ENCODE assay signal across 8 mouse cellular contexts in genomic region chr12:29068180-29068579, GRCm38 (mm10).
DNase-seq lines count a peak whose midpoint lies in the region; ATAC-seq and TF ChIP-seq lines count a peak whose summit lies in the region.

No protein-coding gene starts in this region.

- TF ChIP-seq EP300 in liver, embryonic 14.5 days (IDR thresholded peaks at IDR 0.05; ENCODE audit: low read depth) = no peak

- no peaks in the 10 kb centered on the region for H3K9me3 ChIP-seq in liver, embryonic 14.5 days (ENCODE audit: control insufficient read depth, low read length)
- no peaks in the 10 kb centered on the region for H3K9me3 ChIP-seq in liver, embryonic 11.5 days (ENCODE audit: control insufficient read depth, low read length)
- no peaks in the 10 kb centered on the region for H3K9me3 ChIP-seq in forebrain, postnatal 0 days (ENCODE audit: low read length)
- no peaks in the 10 kb centered on the region for H3K9me3 ChIP-seq in midbrain, postnatal 0 days (ENCODE audit: low read length)

- no peak overlapping the region for H3K27ac ChIP-seq in liver, embryonic 14.5 days
- no peak overlapping the region for H3K27ac ChIP-seq in liver, embryonic 11.5 days (ENCODE audit: low read depth, low read length)
- H3K27ac ChIP-seq in forebrain, postnatal 0 days (ENCODE audit: low read depth, low read length) = no peak overlapping the region
- no peak overlapping the region for H3K27ac ChIP-seq in midbrain, postnatal 0 days (ENCODE audit: low read depth, low read length)

- H3K4me3 ChIP-seq in liver, embryonic 14.5 days (ENCODE audit: insufficient read depth in 1 of 2, low read depth in 2 of 2, low read length in 2 of 2) = no peak overlapping the region
- H3K4me3 ChIP-seq in liver, embryonic 11.5 days (ENCODE audit: low read depth, low read length) = no peak overlapping the region
- no peak overlapping the region for H3K4me3 ChIP-seq in forebrain, postnatal 0 days (ENCODE audit: low read depth, low read length)
- no peak overlapping the region for H3K4me3 ChIP-seq in midbrain, postnatal 0 days (ENCODE audit: low read depth, low read length)

- H3K27me3 ChIP-seq in liver, embryonic 14.5 days (ENCODE audit: control insufficient read depth, insufficient read depth, low read length) = no peaks in the 10 kb centered on the region
- H3K27me3 ChIP-seq in liver, embryonic 11.5 days (replicated peaks; ENCODE audit: control insufficient read depth, insufficient read depth, low read length) = no peaks in the 10 kb centered on the region
- H3K27me3 ChIP-seq in forebrain, postnatal 0 days (ENCODE audit: insufficient read depth, low read length) = no peaks in the 10 kb centered on the region
- no peaks in the 10 kb centered on the region for H3K27me3 ChIP-seq in midbrain, postnatal 0 days (ENCODE audit: insufficient read depth, low read length)

- WGBS in liver, embryonic 14.5 days (ENCODE audit: insufficient replicate concordance) = 32% methylated on average over 5 of the region's 5 CpGs
- WGBS in liver, embryonic 11.5 days = 31% methylated on average over 5 of the region's 5 CpGs
- 30% methylated on average over 5 of the region's 5 CpGs for WGBS in forebrain, postnatal 0 days
- 35% methylated on average over 5 of the region's 5 CpGs for WGBS in midbrain, postnatal 0 days

- no peak overlapping the region for H3K4me2 ChIP-seq in liver, embryonic 14.5 days (ENCODE audit: low read depth)
- H3K4me2 ChIP-seq in liver, embryonic 11.5 days = no peak overlapping the region
- H3K4me2 ChIP-seq in forebrain, postnatal 0 days (ENCODE audit: low read depth) = no peak overlapping the region
- no peak overlapping the region for H3K4me2 ChIP-seq in midbrain, postnatal 0 days (ENCODE audit: low read depth, low read length, poor library complexity, severe bottlenecking)

- no peaks in the 10 kb centered on the region for H3K36me3 ChIP-seq in liver, embryonic 14.5 days (replicated peaks; ENCODE audit: control insufficient read depth, insufficient read depth, low read depth)
- no peaks in the 10 kb centered on the region for H3K36me3 ChIP-seq in liver, embryonic 11.5 days (ENCODE audit: control insufficient read depth, insufficient read depth, low read length)
- H3K36me3 ChIP-seq in forebrain, postnatal 0 days (ENCODE audit: insufficient read depth) = no peaks in the 10 kb centered on the region
- H3K36me3 ChIP-seq in midbrain, postnatal 0 days (ENCODE audit: insufficient read depth, low read length) = no peaks in the 10 kb centered on the region

- H3K9ac ChIP-seq in liver, embryonic 14.5 days (replicated peaks) = no peak overlapping the region
- no peak overlapping the region for H3K9ac ChIP-seq in liver, embryonic 11.5 days (ENCODE audit: low read depth, low read length)
- no peak overlapping the region for H3K9ac ChIP-seq in forebrain, postnatal 0 days
- H3K9ac ChIP-seq in midbrain, postnatal 0 days (replicated peaks; ENCODE audit: low read length, poor library complexity, severe bottlenecking) = no peak overlapping the region

- DNase-seq in adrenal gland, postnatal 14 days = peak; percentile 46
- DNase-seq in adrenal gland, adult 8-10 months = no peak
- no peak for DNase-seq in liver, embryonic 14.5 days (ENCODE audit: low read depth in 3 of 3, low spot score in 3 of 3)
- no peak for DNase-seq in liver, embryonic 11.5 days (ENCODE audit: low spot score)
- peak; percentile 50 for DNase-seq in forebrain, postnatal 0 days
- DNase-seq in midbrain, postnatal 0 days (ENCODE audit: low spot score) = peak; percentile 81
- no peak for DNase-seq in spleen, postnatal 4 days (ENCODE audit: low spot score in 2 of 2)

- ATAC-seq in liver, embryonic 14.5 days (ENCODE audit: insufficient read depth) = no peak
- ATAC-seq in liver, embryonic 11.5 days (replicated peaks; ENCODE audit: low FRiP score) = no peak
- peak; percentile 80; the same call in 1 of the 2 replicates for ATAC-seq in forebrain, postnatal 0 days
- peak; percentile 49; the same call in 1 of the 2 replicates for ATAC-seq in midbrain, postnatal 0 days (ENCODE audit: low FRiP score)
- ATAC-seq in erythroblast, adult 5-6 weeks (replicated peaks; ENCODE audit: low FRiP score, poor library complexity, severe bottlenecking) = no peak

- peak; percentile 12; the same call in 1 of the 2 replicates for TF ChIP-seq CTCF in liver, embryonic 14.5 days (IDR thresholded peaks at IDR 0.05; ENCODE audit: low read depth)
- peak; percentile 69 for TF ChIP-seq CTCF in forebrain, postnatal 0 days (IDR thresholded peaks at IDR 0.05; ENCODE audit: low read depth)
- peak; percentile 74 for TF ChIP-seq CTCF in midbrain, postnatal 0 days (IDR thresholded peaks at IDR 0.05)

- H3K4me1 ChIP-seq in liver, embryonic 14.5 days (replicated peaks; ENCODE audit: control insufficient read depth in 2 of 2, insufficient read depth in 2 of 2, low read length in 1 of 2) = no peaks in the 10 kb centered on the region
- H3K4me1 ChIP-seq in liver, embryonic 11.5 days (replicated peaks; ENCODE audit: control insufficient read depth, insufficient read depth, low read length) = no peaks in the 10 kb centered on the region
- H3K4me1 ChIP-seq in forebrain, postnatal 0 days (ENCODE audit: insufficient read depth) = no peaks in the 10 kb centered on the region
- no peaks in the 10 kb centered on the region for H3K4me1 ChIP-seq in midbrain, postnatal 0 days (ENCODE audit: insufficient read depth, low read length)

Comparison
In these comparisons a context has a peak if more than half of its experiments do, and no peak if none do; other contexts are left out.
1. DNase-seq: peak in adrenal gland, postnatal 14 days (single experiment), forebrain, postnatal 0 days (single experiment) and midbrain, postnatal 0 days (single experiment); none in adrenal gland, adult 8-10 months (single experiment), liver, embryonic 14.5 days (0 of 3), liver, embryonic 11.5 days (single experiment) and spleen, postnatal 4 days (0 of 2).
2. ATAC-seq: peak in forebrain, postnatal 0 days (single experiment) and midbrain, postnatal 0 days (single experiment); none in liver, embryonic 14.5 days (single experiment), liver, embryonic 11.5 days (single experiment) and erythroblast, adult 5-6 weeks (single experiment).
3. CTCF ChIP-seq: peak in every context shown above with its lines; median percentile 74 in midbrain, postnatal 0 days; 69 in forebrain, postnatal 0 days; 12 in liver, embryonic 14.5 days.